Mouse (Mus musculus) megakaryocyte, embryonic 14.5 days (primary cell): ENCODE measurements around the gene Cd180. TPM values are rescaled to one million over a fixed set of nuclear protein-coding genes. Genes with fewer than 3 reads are reported as not detected.

Source experiments
- H3K27me3 ChIP-seq: replicated peaks from 2 replicates; pipeline ENCODE3; 2012; ENCODE audit warnings: inconsistent platforms
- H3K36me3 ChIP-seq: replicated peaks from 2 replicates; pipeline ENCODE3; 2012; ENCODE audit warnings: low read length, inconsistent platforms, mixed read lengths
- H3K4me1 ChIP-seq: 2 replicates; pipeline ENCODE4 v1.6.1; 2012; ENCODE audit warnings: inconsistent platforms
- H3K4me3 ChIP-seq: replicated peaks from 2 replicates; pipeline ENCODE3; 2012; ENCODE audit warnings: moderate library complexity, mild to moderate bottlenecking, inconsistent platforms
- H3K9me3 ChIP-seq: 2 replicates; pipeline ENCODE4 v1.6.1; 2012; ENCODE audit warnings: inconsistent platforms
- FLI1 ChIP-seq: IDR thresholded peaks from 2 replicates; pipeline ENCODE4 v1.6.1; 2012; ENCODE audit warnings: low read length, inconsistent platforms, mixed read lengths
- GATA1 ChIP-seq: IDR thresholded peaks from 3 replicates; pipeline ENCODE4 v1.6.1; 2012; ENCODE audit warnings: mixed read lengths, low read length, inconsistent platforms, borderline replicate concordance
- polyA plus RNA-seq: library from polyadenylated mRNA; stranded (reverse); fragments of >175 nt; gene quantifications from 2 replicates; pipeline ENCODE4 v1.2.3, GENCODE M21; 2012; ENCODE audit warnings: low replicate concordance; ENCODE audit not compliant: insufficient read depth

Cd180 gene
- polyA plus RNA-seq, 1 experiment = 1.5 TPM

- Histone ChIP-seq H3K4me3 (no peak overlapping the region), H3K27me3 (no peaks in the 10 kb centered on the region)
- TF ChIP-seq GATA1 (no peak), FLI1 (no peak)
These were observed 79.8 kb downstream of the Cd180 start for GRCm38 (mm10) chr13:102773169-102773568.

GRCm38 (mm10) chr13:102774786-102775201, 81.4 kb downstream of the Cd180 start:
- Histone ChIP-seq H3K4me3 (no peak overlapping the region), H3K4me1 (no peaks in the 10 kb centered on the region), H3K36me3 (peaks cover 99% of the 10 kb centered on the region), H3K27me3 (no peaks in the 10 kb centered on the region), H3K9me3 (no peaks in the 10 kb centered on the region)
- TF ChIP-seq FLI1 (no peak), GATA1 (no peak)

More at GRCm38 (mm10) chr13:102773169-102773568, 79.8 kb downstream of the Cd180 start:
- Histone ChIP-seq H3K36me3 (peaks cover 99% of the 10 kb centered on the region), H3K9me3 (no peaks in the 10 kb centered on the region), H3K4me1 (no peaks in the 10 kb centered on the region)

GRCm38 (mm10) chr13:102775506-102775905, 82.1 kb downstream of the Cd180 start:
- H3K27me3 ChIP-seq = no peaks in the 10 kb centered on the region
- no peaks in the 10 kb centered on the region for H3K9me3 ChIP-seq
- H3K36me3 ChIP-seq = peaks cover 99% of the 10 kb centered on the region
- TF ChIP-seq GATA1 (no peak), FLI1 (no peak)
- H3K4me1 ChIP-seq = no peaks in the 10 kb centered on the region
- H3K4me3 ChIP-seq = no peak overlapping the region

- Histone ChIP-seq H3K9me3 (no peaks in the 10 kb centered on the region), H3K4me3 (no peak overlapping the region), H3K36me3 (peaks cover 99% of the 10 kb centered on the region), H3K4me1 (no peaks in the 10 kb centered on the region), H3K27me3 (no peaks in the 10 kb centered on the region)
- TF ChIP-seq GATA1 (no peak), FLI1 (no peak)
These were observed 85.5 kb downstream of the Cd180 start for GRCm38 (mm10) chr13:102778859-102779258.

GRCm38 (mm10) chr13:102779275-102779674, 85.9 kb downstream of the Cd180 start:
- Histone ChIP-seq H3K4me3 (no peak overlapping the region), H3K36me3 (peaks cover 99% of the 10 kb centered on the region), H3K27me3 (no peaks in the 10 kb centered on the region), H3K9me3 (no peaks in the 10 kb centered on the region), H3K4me1 (no peaks in the 10 kb centered on the region)
- TF ChIP-seq FLI1 (no peak), GATA1 (no peak)

DNA sequence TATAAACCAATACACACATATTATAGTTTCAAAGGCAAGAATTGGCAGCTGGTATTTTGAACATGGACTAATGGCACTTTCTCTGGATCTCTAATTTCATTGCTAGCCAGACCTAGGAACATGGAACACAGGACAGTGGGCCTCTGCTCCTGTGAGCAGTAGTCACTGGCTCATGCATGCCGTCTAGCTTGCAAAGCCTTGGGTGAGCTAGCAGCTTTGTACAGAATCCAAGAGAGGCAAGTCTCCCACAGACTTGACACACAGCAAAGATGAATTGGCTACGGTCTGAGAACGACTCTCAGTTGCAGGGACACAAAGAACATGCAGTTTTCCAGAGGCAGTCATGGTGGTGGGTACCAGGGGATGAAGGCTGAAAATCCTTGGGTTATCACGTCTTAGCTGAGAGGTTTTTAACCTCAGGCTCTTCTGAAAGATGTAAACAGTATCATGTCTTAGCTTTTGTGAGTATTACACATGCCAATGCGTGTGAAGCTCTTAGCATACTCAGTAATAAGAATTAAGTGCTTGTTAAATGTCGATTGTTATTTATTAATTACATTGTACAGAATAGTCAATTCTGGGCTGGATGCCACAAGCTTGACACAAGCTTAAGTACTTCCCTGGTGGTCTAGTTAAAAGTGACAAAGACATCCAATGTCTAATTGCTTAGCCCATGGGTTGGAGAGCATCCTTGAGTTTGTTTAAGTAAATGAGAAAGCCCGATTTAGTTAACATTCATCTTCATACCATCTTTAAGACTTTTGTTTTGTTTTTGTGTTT, 90.4 kb downstream of the Cd180 start:
- H3K9me3 ChIP-seq = no peaks in the 10 kb centered on the region
- peaks cover 96% of the 10 kb centered on the region for H3K36me3 ChIP-seq
- TF ChIP-seq GATA1 (no peak), FLI1 (no peak)
- no peaks in the 10 kb centered on the region for H3K27me3 ChIP-seq
- H3K4me3 ChIP-seq = no peak overlapping the region
- H3K4me1 ChIP-seq = no peaks in the 10 kb centered on the region

GRCm38 (mm10) chr13:102786666-102787230, 93.4 kb downstream of the Cd180 start:
- H3K9me3 ChIP-seq = no peaks in the 10 kb centered on the region
- H3K27me3 ChIP-seq = no peaks in the 10 kb centered on the region
- peaks cover 93% of the 10 kb centered on the region for H3K36me3 ChIP-seq
- TF ChIP-seq GATA1 (no peak), FLI1 (no peak)
- H3K4me3 ChIP-seq = no peak overlapping the region
- peaks cover 13% of the 10 kb centered on the region for H3K4me1 ChIP-seq
